Mouse (Mus musculus) testis, postnatal 14 days (tissue): ENCODE measurements at regions not wholly inside any gene's neighbourhood (a gene's known extent, or its start where the extent isn't known, plus 50 kb on each side); places are given as distances from the start of the nearest gene placed in this dataset.

Experiments
- DNase-seq: peaks from one replicate; pipeline ENCODE4 v3.0.0; 2021; ENCODE audit warnings: low spot score

- DNase-seq, result no peak
These were observed 62.3 kb downstream of the Zfp706 start for GRCm38 (mm10) chr15:36945309-36945708.

DNA sequence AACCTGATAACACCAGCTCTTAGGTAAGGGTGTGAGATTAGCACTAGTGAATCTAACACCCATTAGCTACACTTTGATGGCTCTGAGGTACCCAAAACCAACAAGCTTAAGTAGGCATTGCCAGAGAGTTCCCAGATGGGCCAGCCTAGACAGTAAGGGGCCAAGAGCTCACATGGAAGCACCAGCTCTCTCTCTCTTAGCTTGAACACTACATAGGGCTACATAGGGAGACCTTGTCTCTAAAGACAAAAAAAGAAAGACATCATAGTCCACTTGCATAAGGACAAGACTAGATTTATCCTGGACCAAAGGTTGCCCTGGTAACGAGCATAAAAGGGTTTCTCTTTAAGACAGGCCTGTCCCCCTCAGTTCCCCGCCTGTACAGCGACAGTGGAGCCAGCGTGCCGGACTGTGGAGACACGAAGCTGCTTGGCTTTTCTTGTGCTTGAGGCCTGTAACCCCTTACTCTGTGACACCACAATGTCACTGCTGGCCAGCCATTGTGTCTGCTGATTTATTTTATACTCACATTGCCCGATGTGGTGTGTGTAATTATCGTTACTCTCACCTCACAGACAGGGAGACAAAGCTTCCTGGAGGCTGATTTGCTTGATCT is 62.9 kb downstream of the Zfp706 start:
- no peak for DNase-seq

DNA sequence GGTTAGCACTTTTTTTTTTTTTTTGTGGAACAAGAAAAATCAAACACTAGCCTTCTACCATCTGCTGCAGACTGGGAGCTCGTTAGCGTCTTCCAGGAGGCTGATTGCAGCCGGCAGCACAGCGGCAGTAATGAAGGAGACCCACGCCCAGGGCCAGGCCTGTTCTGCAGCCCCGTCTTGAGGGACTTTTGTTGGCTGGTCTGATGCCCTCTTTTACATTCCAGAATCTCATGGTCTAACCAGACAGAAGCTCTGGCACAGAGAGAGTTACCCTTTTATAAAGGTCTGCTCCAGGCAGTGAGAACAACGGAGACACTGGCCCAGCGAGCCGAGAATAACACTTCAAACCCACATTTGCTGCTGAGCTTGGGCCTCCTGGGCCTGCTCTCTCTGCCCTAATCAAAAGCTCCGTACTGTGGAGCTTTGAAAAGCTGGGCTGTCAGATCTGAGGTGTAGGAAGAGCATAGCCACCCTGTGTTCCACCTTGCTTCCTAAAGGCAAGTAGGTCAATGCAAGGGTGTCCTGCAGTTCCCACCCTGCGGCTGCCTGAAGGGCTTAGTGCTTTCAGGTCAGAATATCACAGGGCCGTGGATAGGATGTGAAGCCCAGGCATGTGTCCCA is 64.0 kb downstream of the Zfp706 start:
- DNase-seq, result no peak

DNA sequence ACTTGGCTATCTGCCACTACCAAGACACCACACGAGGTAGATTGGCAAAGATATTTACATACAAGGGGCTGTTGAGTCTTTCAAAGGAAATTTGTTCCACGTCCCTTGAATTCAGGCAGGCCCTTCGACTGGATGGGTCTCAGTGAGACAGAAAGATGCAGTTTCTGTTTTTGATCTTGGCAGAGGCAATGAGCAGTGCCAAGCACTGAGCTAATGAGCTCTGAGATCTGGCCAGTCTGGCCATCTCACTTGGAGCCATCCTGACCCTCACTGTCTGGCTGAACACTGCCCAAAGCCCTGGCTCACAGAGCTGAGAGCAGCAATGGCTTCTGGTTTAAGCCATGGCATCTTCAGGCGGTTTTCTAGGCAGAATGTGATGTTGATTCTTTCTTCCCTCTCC is 65.3 kb downstream of the Zfp706 start:
- no peak for DNase-seq

DNA sequence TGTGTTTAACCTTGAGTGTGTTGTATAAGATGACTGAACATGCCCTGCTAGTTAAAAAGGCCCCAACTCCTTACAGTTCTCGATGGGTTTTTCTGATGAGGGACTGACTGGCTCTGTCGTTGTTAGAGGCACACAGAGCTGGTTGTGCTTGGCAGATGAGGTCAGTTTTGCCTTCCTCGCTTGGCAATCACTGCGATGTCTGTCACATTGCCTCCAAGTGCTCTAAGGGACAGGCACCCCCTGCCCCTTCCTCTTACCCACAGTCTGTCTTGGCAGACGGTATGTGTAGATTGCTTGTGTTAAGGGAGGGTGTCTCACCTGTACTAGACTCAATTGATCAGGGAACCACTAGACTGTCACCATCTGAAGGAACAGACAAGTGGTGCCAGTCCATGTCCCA is 65.8 kb downstream of the Zfp706 start:
- no peak for DNase-seq

- DNase-seq, result no peak
These were observed 68.0 kb downstream of the Zfp706 start for GRCm38 (mm10) chr15:36939608-36940007.

GRCm38 (mm10) chr15:36939153-36939552 is 68.4 kb downstream of the Zfp706 start:
- no peak for DNase-seq

- peak; percentile 88 for DNase-seq
These were observed 68.9 kb downstream of the Zfp706 start for GRCm38 (mm10) chr15:36938511-36939150.

GRCm38 (mm10) chr15:36937757-36938498 is 69.6 kb downstream of the Zfp706 start:
- peak; percentile 27 for DNase-seq

DNA sequence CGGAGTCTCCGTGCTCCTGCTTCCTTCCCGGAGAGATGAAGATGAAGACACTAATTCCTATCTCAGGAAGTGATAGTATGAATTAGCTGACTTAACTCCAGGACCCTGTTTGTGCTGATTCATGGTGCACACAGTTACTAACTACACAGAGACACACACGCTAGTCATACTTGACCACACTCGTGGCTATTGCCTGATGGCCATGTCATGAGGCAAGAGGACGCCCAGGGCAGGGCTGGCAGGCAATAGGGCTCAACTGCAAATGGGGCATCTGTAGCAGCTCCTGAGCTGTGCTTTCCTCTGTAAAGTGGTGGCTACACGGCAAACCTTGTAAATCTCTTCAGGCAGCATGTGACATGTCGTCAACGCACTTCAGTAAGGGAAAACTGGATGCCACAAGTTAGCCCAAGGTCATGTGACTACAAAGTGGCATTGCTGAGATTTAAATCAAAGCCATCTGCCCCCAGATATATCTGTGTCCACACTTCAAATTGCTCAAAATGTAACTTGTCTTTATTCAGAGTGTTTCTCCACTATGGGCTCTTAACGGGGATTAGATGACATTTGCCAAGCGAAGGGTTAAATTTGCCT is 70.4 kb downstream of the Zfp706 start:
- no peak for DNase-seq

- DNase-seq, result no peak
These were observed 72.8 kb downstream of the Zfp706 start for GRCm38 (mm10) chr15:36934801-36935200.

DNA sequence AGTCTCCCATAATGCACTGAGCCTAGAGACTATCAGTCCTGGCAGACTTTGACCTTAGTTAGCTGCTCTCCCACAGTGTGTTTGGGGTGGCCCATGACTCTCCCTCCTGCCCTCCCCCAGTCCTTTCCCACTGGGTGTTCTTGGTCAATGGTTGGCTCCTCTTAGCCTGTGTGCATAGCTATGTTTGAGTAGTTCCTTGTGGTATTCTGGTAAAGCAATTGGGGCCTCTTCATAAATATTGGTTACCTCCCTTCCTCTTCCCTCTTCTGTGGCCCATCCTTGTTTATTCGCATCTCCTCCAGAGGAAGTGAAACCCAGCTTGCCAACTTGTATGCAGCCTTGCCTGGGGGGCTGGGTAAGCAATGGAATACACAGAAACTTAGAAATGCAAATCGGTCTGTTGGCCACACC is 74.0 kb downstream of the Zfp706 start:
- DNase-seq, result no peak

DNA sequence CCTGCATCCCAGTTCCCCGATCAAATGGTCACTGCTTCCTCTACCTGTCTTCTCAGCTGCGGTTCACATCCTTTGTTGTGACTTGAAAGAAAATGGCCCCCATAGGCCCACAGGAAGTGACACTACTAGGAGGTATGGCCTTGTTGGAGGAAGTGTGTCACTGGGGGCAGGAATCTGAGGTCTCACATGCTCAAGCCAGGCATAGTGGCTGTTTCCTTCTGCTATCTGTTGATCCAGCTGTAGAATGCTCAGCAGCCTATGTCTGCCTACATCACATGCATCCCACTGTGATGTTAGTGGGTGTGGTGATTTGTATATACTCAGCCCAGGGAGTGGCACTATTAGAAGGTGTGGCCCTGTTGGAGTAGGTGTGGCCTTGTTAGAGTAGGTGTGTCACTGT is 76.1 kb downstream of the Zfp706 start:
- DNase-seq, result no peak

DNA sequence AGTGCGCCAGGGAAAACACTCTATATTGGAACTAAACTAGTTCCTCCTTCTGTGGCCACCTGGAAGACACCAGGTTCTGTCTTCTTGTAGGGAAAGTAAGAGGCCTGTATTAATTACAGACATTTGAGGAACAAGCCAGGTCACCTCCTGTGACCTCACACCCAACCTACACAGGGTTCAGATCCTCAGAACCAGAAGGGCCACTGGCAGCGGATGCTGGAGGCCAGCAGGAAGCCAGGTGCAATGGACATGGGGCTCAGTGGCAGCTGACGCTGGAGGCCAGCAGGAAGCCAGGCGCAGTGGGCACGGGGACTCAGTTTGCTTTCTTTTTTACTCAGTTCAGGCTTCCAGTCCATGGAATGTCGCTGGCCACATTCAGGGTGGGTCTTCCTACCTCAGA is 77.1 kb downstream of the Zfp706 start:
- no peak for DNase-seq

DNA sequence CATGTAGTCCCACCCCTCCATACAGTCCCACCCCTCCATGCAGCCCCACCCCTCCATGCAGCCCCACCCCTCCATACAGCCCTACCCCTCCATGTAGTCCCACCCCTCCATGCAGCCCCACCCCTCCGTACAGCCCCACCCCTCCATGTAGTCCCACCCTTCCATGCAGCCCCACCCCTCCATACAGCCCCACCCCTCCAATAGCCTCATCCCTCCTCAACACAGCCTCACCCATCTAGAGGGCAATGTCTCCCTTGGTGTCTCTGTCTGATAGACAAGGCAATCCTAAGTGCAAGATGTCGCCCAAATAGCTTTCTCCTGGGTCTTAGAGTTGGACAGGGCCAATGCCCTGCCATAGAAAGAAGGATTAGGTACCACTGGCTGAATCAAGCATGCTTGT is 77.8 kb downstream of the Zfp706 start:
- DNase-seq, result no peak

DNA sequence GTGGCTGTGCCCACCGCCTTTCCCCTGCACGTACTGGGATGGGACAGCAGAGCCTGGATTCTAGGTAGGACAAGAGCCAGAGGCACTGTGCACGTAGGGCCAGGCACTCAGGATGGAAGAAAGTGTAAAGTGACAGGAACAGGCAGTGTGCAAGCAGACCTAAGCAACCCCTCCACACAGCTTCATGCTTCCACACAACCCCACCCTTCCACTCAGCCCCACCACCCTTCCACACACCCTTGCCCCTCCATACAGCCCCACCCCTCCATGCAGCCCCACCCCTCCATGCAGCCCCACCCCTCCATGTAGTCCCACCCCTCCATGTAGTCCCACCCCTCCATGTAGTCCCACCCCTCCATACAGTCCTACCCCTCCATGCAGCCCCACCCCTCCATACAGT is 78.5 kb downstream of the Zfp706 start:
- DNase-seq, result no peak

DNA sequence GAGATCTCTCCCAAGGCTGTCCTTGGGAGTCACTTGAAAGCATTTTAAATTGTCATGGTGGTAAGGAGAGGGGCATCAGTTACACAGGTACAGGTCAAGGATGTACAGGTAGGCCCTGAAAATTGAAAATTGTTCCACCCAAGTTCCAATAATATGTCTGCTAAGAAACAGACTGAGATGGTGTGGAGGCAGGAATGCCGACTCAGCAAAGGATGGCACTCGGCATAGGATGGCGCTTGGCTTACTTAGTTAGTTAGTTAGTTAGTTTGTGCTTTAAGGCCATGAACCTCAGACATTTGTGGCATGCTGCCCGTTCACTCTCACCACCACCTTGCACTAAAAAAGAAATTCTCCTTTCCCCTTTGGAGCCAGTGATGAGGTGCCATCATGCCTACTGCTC is 78.9 kb downstream of the Zfp706 start:
- DNase-seq, result no peak

- no peak for DNase-seq
These were observed 80.1 kb downstream of the Zfp706 start for GRCm38 (mm10) chr15:36927436-36927835.

DNA sequence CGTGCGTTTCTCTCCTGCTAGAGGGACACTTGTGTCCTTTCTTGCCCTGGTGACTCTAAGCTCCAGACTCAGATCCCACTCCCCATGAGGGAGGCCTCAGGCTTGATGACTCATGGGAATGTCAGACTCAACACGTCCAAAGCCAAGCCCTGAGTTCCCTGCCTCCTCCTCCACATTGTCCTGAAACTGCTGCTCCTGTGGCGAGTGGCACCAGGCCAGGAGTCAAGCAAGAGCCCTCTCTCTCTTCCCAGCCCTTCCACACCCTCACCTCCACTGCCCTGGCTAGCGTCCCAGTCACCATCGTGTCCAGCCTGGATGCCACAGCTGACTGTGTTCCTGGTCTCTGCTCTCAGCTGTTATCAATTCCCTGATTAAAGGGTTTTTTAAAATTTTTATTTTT is 83.4 kb downstream of the Zfp706 start:
- DNase-seq, result peak; percentile 62

DNA sequence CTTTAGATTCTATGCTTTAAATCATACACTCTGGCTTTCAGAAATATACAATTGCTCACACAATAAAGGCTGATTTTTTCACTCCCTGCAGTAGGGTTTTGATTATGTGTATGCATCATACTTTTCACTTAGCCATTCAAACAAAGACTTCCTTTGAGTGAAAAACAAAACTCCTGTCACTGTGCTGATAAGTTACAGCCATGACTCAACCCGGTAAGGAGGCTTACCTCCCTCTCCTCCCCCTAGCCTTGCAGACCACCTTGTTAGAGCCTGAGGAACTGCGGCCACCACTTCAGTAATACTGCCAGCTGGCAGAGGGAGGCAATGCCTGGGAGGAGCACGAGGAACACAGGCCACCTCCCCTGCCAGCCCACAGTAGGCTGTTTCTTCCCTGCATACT is 86.2 kb downstream of the Zfp706 start:
- peak; percentile 25 for DNase-seq

DNA sequence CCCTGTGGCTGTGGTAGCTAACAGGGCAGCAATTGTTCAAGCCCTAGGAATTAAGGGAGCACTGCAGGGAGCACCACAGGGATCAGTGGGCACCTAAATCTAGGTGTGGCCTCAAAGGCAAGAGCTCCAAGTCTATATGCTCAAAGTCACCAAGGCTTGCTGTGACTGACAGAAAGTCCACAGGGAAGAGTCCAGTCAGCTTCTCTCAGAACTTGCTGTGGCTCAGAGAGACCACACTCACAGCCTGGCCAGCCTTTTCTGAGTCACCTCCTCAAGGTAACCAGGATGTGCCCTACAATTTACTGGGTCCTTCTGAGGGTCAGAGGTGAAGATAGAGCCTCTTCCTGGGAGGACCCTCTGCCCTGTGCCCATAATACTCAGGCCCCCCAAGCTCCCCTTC is 86.7 kb downstream of the Zfp706 start:
- no peak for DNase-seq

GRCm38 (mm10) chr15:36919704-36920103 is 87.9 kb downstream of the Zfp706 start:
- no peak for DNase-seq

DNA sequence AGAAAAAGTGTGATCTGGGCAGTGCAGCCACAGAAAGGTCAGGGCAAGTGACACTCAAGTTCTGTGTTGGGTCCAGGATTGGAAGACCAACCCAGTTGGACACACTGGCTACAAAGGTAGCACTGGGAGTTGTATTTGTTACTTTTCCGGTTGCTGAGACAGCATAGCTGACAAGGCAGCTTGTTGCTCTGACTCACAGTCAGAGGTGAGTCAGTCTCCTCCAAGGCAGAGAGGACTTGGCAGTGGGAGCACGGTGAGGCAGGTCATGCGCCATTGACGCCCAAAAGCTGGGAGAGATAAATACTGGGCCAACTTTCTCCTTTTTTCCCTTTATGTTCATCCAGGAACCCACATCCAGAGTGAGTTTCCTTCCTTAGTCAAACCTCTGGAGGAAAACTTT is 88.4 kb downstream of the Zfp706 start:
- DNase-seq, result no peak
